Mouse (Mus musculus): ENCODE measurements around the gene Pard3b. TPM values are rescaled to one million over a fixed set of nuclear protein-coding genes. Genes with fewer than 3 reads are reported as not detected.

Gene Pard3b
- polyA plus RNA-seq, 1 experiment = not detected

DNA sequence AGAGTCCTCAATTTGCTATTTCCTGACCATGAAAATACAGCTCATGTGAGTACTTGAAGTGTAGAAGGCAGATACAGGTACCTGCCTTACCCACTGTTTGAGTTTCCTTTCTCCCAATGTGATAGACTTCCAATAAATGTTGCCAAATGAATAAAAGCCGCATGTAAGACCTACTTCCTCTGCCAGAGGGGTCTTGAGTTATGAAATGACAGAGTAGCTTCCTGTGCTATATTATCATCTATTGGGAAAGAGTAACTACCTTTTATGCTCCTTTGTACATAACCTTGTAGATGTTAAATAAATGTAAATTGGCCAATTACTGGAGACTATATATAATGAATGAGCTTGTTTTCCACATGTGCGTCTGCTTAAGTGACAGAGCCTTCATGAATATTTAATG is 574.7 kb downstream of the Pard3b start:
- Histone ChIP-seq H3K4me3 (ENCODE audit: insufficient read depth, low read depth, low read length) (no peak overlapping the region), H3K27ac (ENCODE audit: insufficient read depth, low read depth, low read length) (no peak overlapping the region), H3K4me1 (ENCODE audit: control insufficient read depth, insufficient read depth, low read length) (no peaks in the 10 kb centered on the region)
- 94% methylated on average over 2 of the region's 2 CpGs for WGBS
- TF ChIP-seq POLR2A (IDR thresholded peaks at IDR 0.05; ENCODE audit: insufficient read depth, low read depth, low read length) (no peak), CTCF (IDR thresholded peaks at IDR 0.05; ENCODE audit: insufficient read depth, low read depth, low read length) (no peak)

DNA sequence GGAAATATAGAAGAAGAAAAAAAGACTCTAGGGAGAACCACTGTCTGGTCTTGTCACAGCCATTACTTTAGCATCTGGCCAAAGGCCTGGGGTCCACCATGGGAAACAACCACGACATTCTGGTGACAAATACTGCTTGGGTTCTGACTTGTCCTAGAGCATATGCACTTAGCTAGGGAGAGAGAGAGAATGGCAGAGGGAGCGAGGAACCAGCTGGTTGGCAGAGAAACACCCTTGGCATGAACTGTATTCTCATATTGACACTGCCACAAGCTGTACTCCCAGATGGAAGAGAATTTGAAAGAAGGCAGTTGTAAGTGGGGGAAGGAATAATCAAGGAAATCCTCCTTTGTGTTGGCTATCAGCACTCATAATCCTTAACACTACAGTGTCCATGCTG is 577.2 kb downstream of the Pard3b start:
- Histone ChIP-seq H3K4me3 (ENCODE audit: insufficient read depth, low read depth, low read length) (no peak overlapping the region), H3K27ac (ENCODE audit: insufficient read depth, low read depth, low read length) (no peak overlapping the region), H3K4me1 (ENCODE audit: control insufficient read depth, insufficient read depth, low read length) (no peaks in the 10 kb centered on the region)
- TF ChIP-seq CTCF (IDR thresholded peaks at IDR 0.05; ENCODE audit: insufficient read depth, low read depth, low read length) (no peak), POLR2A (IDR thresholded peaks at IDR 0.05; ENCODE audit: insufficient read depth, low read depth, low read length) (no peak)
- WGBS = 57% methylated on average over 2 of the region's 2 CpGs

DNA sequence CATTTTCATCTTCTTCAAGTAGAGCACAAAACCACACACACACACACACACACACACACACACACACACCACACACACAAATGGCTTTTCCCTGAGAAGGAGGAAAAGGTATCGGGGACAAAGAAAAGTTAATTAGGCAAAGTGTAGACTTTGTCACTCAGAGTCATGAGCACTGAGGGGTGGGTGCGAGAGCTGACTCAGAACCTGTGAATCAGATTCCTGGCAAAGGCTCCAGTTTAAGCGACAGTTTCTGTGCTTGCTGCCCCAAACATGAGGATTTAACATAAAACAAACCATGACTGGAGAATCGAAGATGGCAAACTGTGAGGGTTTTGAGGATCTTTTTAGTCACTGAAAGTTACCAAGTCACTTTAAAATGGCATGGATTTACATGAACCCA is 577.9 kb downstream of the Pard3b start:
- WGBS = 67% methylated on average over 4 of the region's 4 CpGs
- H3K4me1 ChIP-seq (ENCODE audit: control insufficient read depth, insufficient read depth, low read length) = no peaks in the 10 kb centered on the region
- H3K27ac ChIP-seq (ENCODE audit: insufficient read depth, low read depth, low read length) = no peak overlapping the region
- TF ChIP-seq POLR2A (IDR thresholded peaks at IDR 0.05; ENCODE audit: insufficient read depth, low read depth, low read length) (no peak), CTCF (IDR thresholded peaks at IDR 0.05; ENCODE audit: insufficient read depth, low read depth, low read length) (no peak)
- no peak overlapping the region for H3K4me3 ChIP-seq (ENCODE audit: insufficient read depth, low read depth, low read length)

DNA sequence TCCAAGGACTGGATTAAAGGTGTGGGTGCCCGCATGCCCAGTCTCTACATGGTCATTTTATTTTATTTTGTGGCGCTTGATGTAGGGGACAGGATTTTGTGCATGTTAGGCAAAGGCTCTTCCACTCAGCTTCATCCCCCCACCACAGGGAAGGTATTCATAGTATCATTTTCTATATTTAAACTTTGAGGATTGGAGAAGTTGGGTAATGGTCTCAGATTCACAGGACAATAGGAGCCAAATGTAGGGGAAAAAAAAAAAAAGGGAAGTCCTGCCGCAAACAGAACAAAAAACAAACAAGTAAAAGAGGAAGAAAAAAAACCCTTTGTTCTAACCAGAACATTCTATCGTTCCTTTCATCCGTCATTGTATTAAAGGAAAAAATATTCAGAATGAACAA is 590.5 kb downstream of the Pard3b start:
- TF ChIP-seq POLR2A (IDR thresholded peaks at IDR 0.05; ENCODE audit: insufficient read depth, low read depth, low read length) = no peak
- TF ChIP-seq CTCF (IDR thresholded peaks at IDR 0.05; ENCODE audit: insufficient read depth, low read depth, low read length) = no peak
- Histone ChIP-seq H3K4me1 (ENCODE audit: control insufficient read depth, insufficient read depth, low read length) (no peaks in the 10 kb centered on the region), H3K4me3 (ENCODE audit: insufficient read depth, low read depth, low read length) (no peak overlapping the region), H3K27ac (ENCODE audit: insufficient read depth, low read depth, low read length) (no peak overlapping the region)
- 89% methylated on average over 5 of the region's 5 CpGs for WGBS

DNA sequence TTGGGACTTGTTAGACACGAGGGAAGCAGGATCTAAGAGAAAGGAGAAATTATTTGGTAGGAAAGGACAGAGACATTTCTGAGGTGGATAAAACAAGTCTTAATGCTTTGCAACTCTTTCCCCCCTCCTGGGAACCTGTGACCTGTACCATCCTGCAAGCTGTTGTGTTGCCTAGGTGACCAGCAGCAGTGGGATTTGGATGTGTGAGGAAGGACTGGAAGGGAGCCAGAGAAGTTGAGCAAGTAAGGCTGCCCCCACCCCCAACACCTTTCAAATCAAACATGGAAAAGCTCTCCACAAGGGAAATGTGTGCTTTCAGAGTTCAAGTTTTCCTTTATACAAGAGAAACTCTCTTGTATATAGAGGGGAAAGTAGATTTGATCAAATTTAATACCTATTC is 595.4 kb downstream of the Pard3b start:
- TF ChIP-seq POLR2A (IDR thresholded peaks at IDR 0.05; ENCODE audit: insufficient read depth, low read depth, low read length) = no peak
- TF ChIP-seq CTCF (IDR thresholded peaks at IDR 0.05; ENCODE audit: insufficient read depth, low read depth, low read length) = no peak
- no peaks in the 10 kb centered on the region for H3K4me1 ChIP-seq (ENCODE audit: control insufficient read depth, insufficient read depth, low read length)
- no peak overlapping the region for H3K27ac ChIP-seq (ENCODE audit: insufficient read depth, low read depth, low read length)
- H3K4me3 ChIP-seq (ENCODE audit: insufficient read depth, low read depth, low read length) = no peak overlapping the region
- 81% methylated on average over 1 of the region's 1 CpGs for WGBS

DNA sequence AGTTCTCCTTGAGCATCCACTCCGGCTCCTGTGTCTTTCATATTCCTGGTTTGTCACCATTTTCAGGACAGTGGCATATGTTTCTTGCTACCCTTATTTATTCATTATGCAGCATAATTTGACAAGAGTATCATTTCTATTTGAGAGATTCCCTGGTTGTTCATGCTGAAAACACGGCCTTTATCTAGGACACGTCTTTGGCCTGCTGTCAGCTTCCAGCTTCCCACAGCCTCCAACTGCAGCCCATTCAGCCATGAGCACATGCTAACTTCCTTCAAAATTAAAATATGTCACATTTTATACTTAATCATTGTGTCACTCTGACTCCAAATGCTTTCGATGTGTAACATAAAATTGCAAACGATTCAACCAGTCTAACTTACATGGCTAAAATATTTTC is 596.5 kb downstream of the Pard3b start:
- Histone ChIP-seq H3K27ac (ENCODE audit: insufficient read depth, low read depth, low read length) (no peak overlapping the region), H3K4me1 (ENCODE audit: control insufficient read depth, insufficient read depth, low read length) (no peaks in the 10 kb centered on the region), H3K4me3 (ENCODE audit: insufficient read depth, low read depth, low read length) (no peak overlapping the region)
- WGBS = 95% methylated on average over 5 of the region's 5 CpGs
- TF ChIP-seq POLR2A (IDR thresholded peaks at IDR 0.05; ENCODE audit: insufficient read depth, low read depth, low read length) (no peak), CTCF (IDR thresholded peaks at IDR 0.05; ENCODE audit: insufficient read depth, low read depth, low read length) (no peak)

DNA sequence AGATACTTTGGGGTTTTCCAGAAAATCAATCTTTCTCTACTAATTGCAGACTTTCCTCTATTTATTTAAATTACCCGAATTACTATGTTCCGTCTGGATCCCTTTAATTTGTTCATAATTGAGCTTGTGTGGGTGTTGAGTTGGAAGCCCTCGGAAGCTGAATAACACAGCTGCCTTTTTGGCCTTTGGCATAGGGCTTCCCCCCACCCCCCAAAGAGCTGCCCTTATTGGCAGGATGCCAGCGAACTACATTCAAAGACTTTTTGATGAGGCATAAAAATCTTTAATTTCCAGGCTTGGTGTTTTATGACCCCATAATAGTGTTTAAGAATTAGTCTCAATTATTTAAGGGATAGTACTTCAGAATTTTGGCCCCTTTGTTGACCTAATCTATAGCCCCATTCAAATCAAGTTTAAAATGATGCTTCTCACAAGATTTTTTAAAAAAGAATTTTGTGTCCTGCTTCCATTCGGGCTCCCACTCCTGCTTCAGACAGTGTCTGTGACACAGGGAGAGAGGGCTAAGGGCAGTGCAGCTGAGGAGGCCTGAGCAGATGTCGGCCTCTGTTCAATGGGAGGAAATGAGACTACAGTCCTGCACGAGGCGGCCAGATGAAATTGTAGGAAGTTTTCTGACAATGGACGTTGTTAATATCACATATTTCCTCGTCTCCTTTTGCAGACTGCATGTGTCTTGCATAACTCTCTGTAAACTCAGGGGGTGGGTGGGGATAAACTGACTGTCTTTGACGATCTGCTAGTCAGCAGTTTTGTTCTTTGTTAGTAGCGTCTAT is 605.8 kb downstream of the Pard3b start:
- 23% methylated on average over 12 of the region's 12 CpGs for WGBS
- Histone ChIP-seq H3K4me3 (ENCODE audit: insufficient read depth, low read depth, low read length) (no peak overlapping the region), H3K27ac (ENCODE audit: insufficient read depth, low read depth, low read length) (no peak overlapping the region), H3K4me1 (ENCODE audit: control insufficient read depth, insufficient read depth, low read length) (peaks cover 5% of the 10 kb centered on the region)
- TF ChIP-seq CTCF (IDR thresholded peaks at IDR 0.05; ENCODE audit: insufficient read depth, low read depth, low read length) (no peak), POLR2A (IDR thresholded peaks at IDR 0.05; ENCODE audit: insufficient read depth, low read depth, low read length) (no peak)

DNA sequence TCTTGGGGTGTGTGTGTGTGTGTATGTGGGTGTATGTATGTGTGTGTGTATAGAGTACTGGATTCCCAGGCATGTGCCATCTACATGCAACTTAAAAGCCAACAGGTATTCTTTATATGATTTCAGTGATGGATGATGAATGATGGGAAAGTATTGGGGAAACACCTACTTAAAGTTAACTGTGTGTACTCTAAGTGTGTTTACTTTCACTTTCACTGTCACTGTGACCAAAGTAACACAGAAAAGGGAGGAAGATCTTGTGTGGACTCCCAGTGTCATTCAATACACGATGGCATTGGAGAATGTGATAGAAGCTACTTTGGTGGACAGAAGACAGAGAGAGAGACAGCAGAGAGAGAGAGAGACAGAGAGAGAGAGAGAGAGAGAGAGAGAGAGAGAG is 613.8 kb downstream of the Pard3b start:
- no peak overlapping the region for H3K4me3 ChIP-seq (ENCODE audit: insufficient read depth, low read depth, low read length)
- H3K27ac ChIP-seq (ENCODE audit: insufficient read depth, low read depth, low read length) = no peak overlapping the region
- WGBS = 94% methylated on average over 1 of the region's 1 CpGs
- no peak for TF ChIP-seq CTCF (IDR thresholded peaks at IDR 0.05; ENCODE audit: insufficient read depth, low read depth, low read length)
- no peak for TF ChIP-seq POLR2A (IDR thresholded peaks at IDR 0.05; ENCODE audit: insufficient read depth, low read depth, low read length)
- no peaks in the 10 kb centered on the region for H3K4me1 ChIP-seq (ENCODE audit: control insufficient read depth, insufficient read depth, low read length)

DNA sequence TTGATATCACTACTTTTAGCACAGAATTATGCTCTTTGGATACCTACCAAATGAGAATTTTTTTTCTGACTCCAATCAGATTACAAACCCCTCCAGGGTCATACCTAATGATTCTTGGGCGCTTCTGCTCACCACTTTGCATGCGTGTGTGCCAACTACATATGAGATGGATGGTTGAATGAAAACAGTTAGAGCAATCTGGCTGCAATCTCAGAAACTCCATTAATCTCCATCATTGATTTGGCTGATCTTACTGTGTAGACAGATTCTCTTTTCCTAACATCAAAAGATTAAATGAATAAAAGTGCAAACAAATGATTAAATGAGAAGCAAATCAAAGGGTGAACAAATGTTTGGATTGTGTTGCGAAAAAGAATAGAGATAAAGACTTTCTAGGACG is 615.7 kb downstream of the Pard3b start:
- TF ChIP-seq CTCF (IDR thresholded peaks at IDR 0.05; ENCODE audit: insufficient read depth, low read depth, low read length) = no peak
- no peak for TF ChIP-seq POLR2A (IDR thresholded peaks at IDR 0.05; ENCODE audit: insufficient read depth, low read depth, low read length)
- H3K4me1 ChIP-seq (ENCODE audit: control insufficient read depth, insufficient read depth, low read length) = no peaks in the 10 kb centered on the region
- WGBS = 83% methylated on average over 4 of the region's 4 CpGs

More for the DNA sequence above, 615.7 kb downstream of the Pard3b start:
- Histone ChIP-seq H3K4me3 (ENCODE audit: insufficient read depth, low read depth, low read length) (no peak overlapping the region), H3K27ac (ENCODE audit: insufficient read depth, low read depth, low read length) (no peak overlapping the region)
